Mouse (Mus musculus) spleen, adult 2 months (tissue): Measurements from ENCODE around the gene Ltbp3. TPM values are rescaled to one million over a fixed set of nuclear protein-coding genes. Genes with fewer than 3 reads are reported as not detected.

Experiments
- DNase-seq, 2 experiments: peaks; one replicate each; pipeline versions ENCODE4 v3.0.0 to v3.0.0-alpha.2; 2012 to 2021; ENCODE audit warnings: low spot score in 2 of 2, low read depth in 1 of 2
- H3K27ac ChIP-seq: fragments of 200-500 bp; 2 replicates; pipeline ENCODE4 v1.5.1; 2012; ENCODE audit warnings: low read length, inconsistent platforms; ENCODE audit not compliant: insufficient read depth
- H3K27me3 ChIP-seq: fragments of 200-500 bp; 2 replicates; pipeline ENCODE4 v1.6.1; 2012; ENCODE audit warnings: mild to moderate bottlenecking, moderate library complexity, low read length, inconsistent platforms; ENCODE audit not compliant: control insufficient read depth, insufficient read depth
- H3K36me3 ChIP-seq: fragments of 200-500 bp; 2 replicates; pipeline ENCODE4 v1.6.1; 2012; ENCODE audit warnings: mild to moderate bottlenecking, low read length, inconsistent platforms; ENCODE audit not compliant: control insufficient read depth, insufficient read depth
- H3K4me1 ChIP-seq: fragments of 200-500 bp; 2 replicates; pipeline ENCODE4 v1.6.1; 2011; ENCODE audit warnings: inconsistent platforms; ENCODE audit not compliant: control insufficient read depth, insufficient read depth, insufficient read length
- H3K4me3 ChIP-seq: fragments of 200-500 bp; 2 replicates; pipeline ENCODE4 v1.5.1; 2011; ENCODE audit warnings: mild to moderate bottlenecking, inconsistent platforms; ENCODE audit not compliant: insufficient read depth, insufficient read length; ENCODE audit errors: extremely low read depth
- CTCF ChIP-seq: fragments of 200-500 bp; IDR thresholded peaks from 2 replicates; pipeline ENCODE4 v1.5.1; 2011; ENCODE audit warnings: mild to moderate bottlenecking, inconsistent platforms; ENCODE audit not compliant: insufficient read depth, insufficient read length, insufficient replicate concordance; ENCODE audit errors: extremely low read depth
- POLR2A ChIP-seq: fragments of 200-500 bp; IDR thresholded peaks from 2 replicates; pipeline ENCODE4 v1.6.1; 2011; ENCODE audit warnings: low read depth, low read length, inconsistent platforms
- WGBS: fragments of 180-500 bp; shearing (Covaris S2); methylation state at CpG from one replicate; pipeline ENCODE4 v1.1.7; 2018; 5-methylcytosine and 5-hydroxymethylcytosine counted together
- polyA plus RNA-seq: library from polyadenylated mRNA; depleted of rRNA; stranded (reverse); fragments of >200 nt; gene quantifications from 2 replicates; pipeline ENCODE4 v1.2.3, GENCODE M21; 2012; rRNA removed

Ltbp3 gene
- polyA plus RNA-seq: 22.5 and 25.8 TPM in 2 replicates

GRCm38 (mm10) chr19:5740320-5741317 is at the start of gene Ltbp3:
Gene Ltbp3, plus strand, starts transcription at chr19:5740904.
- Histone ChIP-seq H3K27me3 (peaks cover 15% of the 10 kb centered on the region), H3K4me1 (peaks cover 9% of the 10 kb centered on the region; the same call in 1 of the 2 replicates), H3K27ac (no peak within 1 kb of the TSS), H3K36me3 (no peaks in the 10 kb centered on the region), H3K4me3 (peak within 1 kb of the TSS; percentile 39; the same call in 1 of the 2 replicates)
- WGBS: 73% methylated on average over 14 of the region's 14 CpGs
- no peak for TF ChIP-seq CTCF
- TF ChIP-seq POLR2A: no peak
- DNase-seq: no peak

- 67% methylated on average over 5 of the region's 5 CpGs for WGBS
- peak overlapping the region; percentile 53 for H3K27ac ChIP-seq
- DNase-seq: no peak
- no peaks in the 10 kb centered on the region for H3K27me3 ChIP-seq
- H3K4me1 ChIP-seq: peaks cover 26% of the 10 kb centered on the region
- no peak for TF ChIP-seq POLR2A
- TF ChIP-seq CTCF: no peak
- peak overlapping the region; percentile 37; the same call in 1 of the 2 replicates for H3K4me3 ChIP-seq
- peaks cover 34% of the 10 kb centered on the region for H3K36me3 ChIP-seq
These were observed 49.1 kb upstream of the Ltbp3 start for GRCm38 (mm10) chr19:5691601-5692000.

- TF ChIP-seq CTCF (no peak), POLR2A (no peak)
- Histone ChIP-seq H3K4me3 (peak overlapping the region; percentile 37; the same call in 1 of the 2 replicates), H3K27ac (peak overlapping the region; percentile 53), H3K36me3 (peaks cover 40% of the 10 kb centered on the region), H3K4me1 (peaks cover 25% of the 10 kb centered on the region), H3K27me3 (no peaks in the 10 kb centered on the region)
- DNase-seq: no peak
- 40% methylated on average over 10 of the region's 10 CpGs for WGBS
These were observed 48.4 kb upstream of the Ltbp3 start for GRCm38 (mm10) chr19:5692086-5692912.

GRCm38 (mm10) chr19:5692913-5693396 is 47.7 kb upstream of the Ltbp3 start:
- H3K4me1 ChIP-seq: peaks cover 18% of the 10 kb centered on the region
- 46% methylated on average over 10 of the region's 10 CpGs for WGBS
- H3K27me3 ChIP-seq: no peaks in the 10 kb centered on the region
- H3K4me3 ChIP-seq: peak overlapping the region; percentile 19; the same call in 1 of the 2 replicates
- TF ChIP-seq CTCF: no peak
- no peak for TF ChIP-seq POLR2A
- H3K36me3 ChIP-seq: peaks cover 47% of the 10 kb centered on the region
- H3K27ac ChIP-seq: peak overlapping the region; percentile 7
- DNase-seq: no peak

- Histone ChIP-seq H3K27me3 (no peaks in the 10 kb centered on the region), H3K4me1 (peaks cover 17% of the 10 kb centered on the region), H3K36me3 (peaks cover 52% of the 10 kb centered on the region), H3K4me3 (no peak overlapping the region), H3K27ac (no peak overlapping the region)
- DNase-seq: no peak
- TF ChIP-seq CTCF (no peak), POLR2A (no peak)
- 83% methylated on average over 6 of the region's 6 CpGs for WGBS
These were observed 46.9 kb upstream of the Ltbp3 start for GRCm38 (mm10) chr19:5693801-5694200.

GRCm38 (mm10) chr19:5695849-5696462 is 44.7 kb upstream of the Ltbp3 start:
- no peak for DNase-seq
- no peak overlapping the region for H3K4me3 ChIP-seq
- H3K27ac ChIP-seq: no peak overlapping the region
- no peaks in the 10 kb centered on the region for H3K27me3 ChIP-seq
- H3K4me1 ChIP-seq: peaks cover 10% of the 10 kb centered on the region; the same call in 1 of the 2 replicates
- WGBS: 94% methylated on average over 41 of the region's 41 CpGs
- TF ChIP-seq POLR2A (no peak), CTCF (no peak)
- peaks cover 69% of the 10 kb centered on the region for H3K36me3 ChIP-seq
